Mouse (Mus musculus) bone marrow macrophage, adult 2 months (primary cell): ENCODE measurements at regions not wholly inside any gene's neighbourhood (a gene's known extent, or its start where the extent isn't known, plus 50 kb on each side); places are given as distances from the start of the nearest gene placed in this dataset.
"Not testable (repeated sequence)": the region's sequence is repeated elsewhere in the genome, so short reads cannot be mapped to it uniquely, and the experiment has no call there.

Source experiments
- CTCF ChIP-seq: IDR thresholded peaks from 2 replicates; pipeline ENCODE4 v1.5.1; 2012; ENCODE audit warnings: low read depth, mild to moderate bottlenecking, low read length, moderate library complexity
- POLR2A ChIP-seq: IDR thresholded peaks from 2 replicates; pipeline ENCODE4 v1.6.1; 2012; ENCODE audit warnings: mild to moderate bottlenecking, low read depth, low read length, borderline replicate concordance

DNA sequence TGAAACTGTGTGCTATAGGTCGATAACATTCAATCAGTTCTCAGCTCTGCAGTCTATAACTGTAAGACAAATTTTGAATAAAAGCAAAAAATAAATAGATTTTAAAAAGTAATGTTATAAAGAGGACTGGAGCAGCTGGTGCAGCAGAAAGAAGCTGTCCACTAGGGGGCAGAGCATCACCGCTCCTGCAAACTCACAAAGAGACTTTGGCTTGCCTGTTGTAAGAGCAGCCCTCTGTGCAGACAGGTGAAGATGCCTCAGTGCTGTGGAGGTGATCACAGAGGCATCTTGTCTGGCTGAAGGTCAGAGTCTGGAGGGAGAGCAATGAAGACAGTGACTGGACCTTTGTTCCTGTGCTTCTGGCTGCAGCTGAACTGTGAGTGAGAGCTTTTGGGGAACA lies 588.2 kb downstream of the Dad1 start:
- TF ChIP-seq CTCF: peak; percentile 46; the same call in 1 of the 2 replicates
- not testable (repeated sequence) for TF ChIP-seq POLR2A
